14 mouse cellular contexts compared by ENCODE assay signal in the genomic region with DNA sequence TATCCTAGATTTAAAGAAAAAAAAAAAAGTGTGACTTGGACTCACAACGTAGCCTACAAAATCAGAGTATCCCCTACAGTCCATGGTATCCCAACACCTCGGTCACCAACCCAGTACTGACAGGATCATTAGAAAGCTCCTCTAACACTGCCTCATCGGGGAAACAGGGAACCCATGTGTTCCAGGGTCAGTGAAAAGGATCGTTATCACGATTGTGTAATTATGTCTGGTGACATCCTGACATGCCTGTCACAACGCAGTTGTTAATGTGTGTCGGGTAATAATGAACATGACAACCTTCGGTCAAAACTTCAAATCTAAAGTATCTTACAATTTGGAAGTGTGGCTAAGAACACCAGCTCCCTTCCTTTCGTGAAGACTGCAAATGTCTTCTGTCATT.
"Had no signal": no experiment of that assay in that cellular context is flagged by ENCODE, and none has a peak within 500 bp of the region (broad histone marks: within the 10 kb centered on the region; RNA-seq: fewer than 3 reads in every experiment).

No protein-coding gene starts in this region.

- H3K9ac ChIP-seq: lung, embryonic 14.5 days; midbrain, embryonic 13.5 days; midbrain, embryonic 15.5 days; neural tube, embryonic 12.5 days; stomach, embryonic 15.5 days had no signal

- H3K4me1 ChIP-seq: megakaryocyte, embryonic 14.5 days; midbrain, embryonic 13.5 days; midbrain, embryonic 15.5 days; neural tube, embryonic 12.5 days; stomach, embryonic 15.5 days had no signal

- H3K27ac ChIP-seq: midbrain, embryonic 13.5 days; midbrain, embryonic 15.5 days; neural tube, embryonic 12.5 days; stomach, embryonic 15.5 days; stomach, postnatal 0 days had no signal

- H3K36me3 ChIP-seq: midbrain, embryonic 13.5 days; midbrain, embryonic 15.5 days; neural tube, embryonic 12.5 days; stomach, embryonic 15.5 days had no signal

- H3K4me3 ChIP-seq: megakaryocyte, embryonic 14.5 days; midbrain, embryonic 13.5 days; midbrain, embryonic 15.5 days; neural tube, embryonic 12.5 days; stomach, embryonic 15.5 days had no signal

- DNase-seq: lung, adult 18-20 months; lung, embryonic 14.5 days; lung, postnatal 10 days; lung, postnatal 4 days; right cerebral cortex, postnatal 14 days; thymus, adult 2 months; thymus, postnatal 25 days; thymus, postnatal 4 days had no signal

- ATAC-seq: midbrain, embryonic 13.5 days; midbrain, embryonic 15.5 days had no signal

- H3K27me3 ChIP-seq: megakaryocyte, embryonic 14.5 days; midbrain, embryonic 13.5 days; midbrain, embryonic 15.5 days; neural tube, embryonic 12.5 days; stomach, embryonic 15.5 days had no signal
